Mouse (Mus musculus) heart, embryonic 16.5 days (tissue): ENCODE measurements around the gene Duxbl1. TPM values are rescaled to one million over a fixed set of nuclear protein-coding genes. Genes with fewer than 3 reads are reported as not detected.
"Not testable (repeated sequence)": the region's sequence is repeated elsewhere in the genome, so short reads cannot be mapped to it uniquely, and the experiment has no call there.

Experiments used
- ATAC-seq: fragments of 200-750 bp; cut with Nextera tagmentation; replicated peaks from 2 replicates; pipeline ENCODE4 v1.8.0; 2017; ENCODE audit warnings: moderate number of reproducible peaks; ENCODE audit not compliant: insufficient read depth, low FRiP score; ENCODE audit errors: extremely low read depth
- H3K27ac ChIP-seq: fragments of 300-500 bp; sonication (generic); 2 replicates; pipeline ENCODE4 v1.5.1; 2014; ENCODE audit warnings: mild to moderate bottlenecking, low read length, control low read depth, moderate library complexity
- H3K27me3 ChIP-seq: fragments of 300-500 bp; sonication (generic); 2 replicates; pipeline ENCODE4 v1.6.1; 2014; ENCODE audit warnings: low read length, mixed read lengths; ENCODE audit not compliant: control insufficient read depth, insufficient read depth
- H3K36me3 ChIP-seq: fragments of 300-500 bp; sonication (generic); 2 replicates; pipeline ENCODE4 v1.6.1; 2014; ENCODE audit not compliant: control insufficient read depth, insufficient read depth
- H3K4me1 ChIP-seq: fragments of 300-500 bp; sonication (generic); 2 replicates; pipeline ENCODE4 v1.6.1; 2014; ENCODE audit warnings: low read length, mixed read lengths; ENCODE audit not compliant: control insufficient read depth, insufficient read depth
- H3K4me2 ChIP-seq: fragments of 300-500 bp; sonication (generic); 2 replicates; pipeline ENCODE4 v1.6.1; 2014; ENCODE audit warnings: low read depth, mild to moderate bottlenecking, control low read depth, low read length
- H3K4me3 ChIP-seq: fragments of 300-500 bp; sonication (generic); 2 replicates; pipeline ENCODE4 v1.5.1; 2014; ENCODE audit warnings: mild to moderate bottlenecking, control low read depth, low read length
- H3K9ac ChIP-seq: fragments of 300-500 bp; sonication (generic); 2 replicates; pipeline ENCODE4 v1.6.1; 2014; ENCODE audit warnings: low read length, control low read depth
- H3K9me3 ChIP-seq: fragments of 300-500 bp; sonication (generic); replicated peaks from 2 replicates; pipeline ENCODE4 v1.6.1; 2016; ENCODE audit warnings: low read length; ENCODE audit not compliant: control insufficient read depth
- WGBS: fragments of 180-500 bp; shearing (Covaris S2); extraction: QIAGEN DNeasy Blood & Tissue Kit; methylation state at CpG from one replicate; pipeline ENCODE4 v1.1.7; 2014; 5-methylcytosine and 5-hydroxymethylcytosine counted together
- polyA plus RNA-seq: library from polyadenylated mRNA; unstranded; fragments of >200 nt; fragmentation: Nextera tagmentation; extraction: Ambion mirVana; gene quantifications from 2 replicates; pipeline ENCODE4 v1.2.1, GENCODE M21; 2015

The Duxbl1 gene
- polyA plus RNA-seq: 0.35 and 0.45 TPM in 2 replicates

- Histone ChIP-seq H3K4me3 (peak within 1 kb of the TSS; percentile 34; the same call in 1 of the 2 replicates), H3K4me2 (peak within 1 kb of the TSS; percentile 56), H3K27ac (peak within 1 kb of the TSS; percentile 72; the same call in 1 of the 2 replicates)
- WGBS: no CpG with 5 or more reads among the region's 25 CpGs
- ATAC-seq: peak; percentile 60
- not testable (repeated sequence) for H3K9me3 ChIP-seq, H3K4me1 ChIP-seq, H3K27me3 ChIP-seq, H3K9ac ChIP-seq, H3K36me3 ChIP-seq
Observed at GRCm38 (mm10) chr14:25978371-25979241, at the start of gene Duxbl1. Gene Duxbl1 (plus strand): TSS chr14:25978577.

- not testable (repeated sequence) for ATAC-seq, H3K4me1 ChIP-seq, H3K27ac ChIP-seq, H3K27me3 ChIP-seq, H3K9me3 ChIP-seq, H3K9ac ChIP-seq, H3K36me3 ChIP-seq, H3K4me2 ChIP-seq, H3K4me3 ChIP-seq
- WGBS: no CpG with 5 or more reads among the region's 5 CpGs
Observed at GRCm38 (mm10) chr14:25936867-25937630, 41.3 kb upstream of the Duxbl1 start.

- not testable (repeated sequence) for H3K9ac ChIP-seq, H3K4me1 ChIP-seq, H3K27ac ChIP-seq, H3K4me2 ChIP-seq, H3K4me3 ChIP-seq, H3K27me3 ChIP-seq, H3K36me3 ChIP-seq, H3K9me3 ChIP-seq, ATAC-seq
- no CpG with 5 or more reads among the region's 8 CpGs for WGBS
Observed at GRCm38 (mm10) chr14:25938004-25938403, 40.4 kb upstream of the Duxbl1 start, which contains the start of gene Cphx1. Gene Cphx1 (plus strand): TSS chr14:25938304.

DNA sequence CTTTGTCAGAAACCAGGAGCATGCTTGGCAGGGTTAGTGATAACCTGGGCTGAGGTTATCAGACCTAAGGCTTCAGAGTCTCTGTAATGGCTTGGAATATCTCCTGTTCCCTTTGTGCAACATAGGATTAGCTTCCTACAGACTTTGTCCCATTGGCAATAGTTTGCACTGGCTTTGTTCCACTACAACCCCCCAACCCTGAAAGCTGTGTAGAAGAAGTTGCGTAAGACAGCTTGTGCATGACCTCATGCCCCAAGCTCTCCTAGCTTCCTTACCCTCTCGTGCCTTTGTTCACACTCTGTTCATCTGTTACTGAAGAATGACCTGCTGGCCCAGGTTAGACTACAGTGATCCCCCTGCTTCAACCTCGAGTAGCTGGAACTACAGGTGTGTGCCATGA is 20.5 kb upstream of the Duxbl1 start:
- H3K4me1 ChIP-seq, H3K4me2 ChIP-seq, H3K36me3 ChIP-seq, H3K4me3 ChIP-seq, ATAC-seq, H3K27ac ChIP-seq, H3K9ac ChIP-seq, H3K9me3 ChIP-seq, H3K27me3 ChIP-seq: not testable (repeated sequence)
- WGBS: no CpG with 5 or more reads among the region's 3 CpGs

GRCm38 (mm10) chr14:25979242-25979941 is 1.0 kb downstream of the Duxbl1 start:
- H3K4me1 ChIP-seq, H3K36me3 ChIP-seq, H3K27me3 ChIP-seq, H3K9ac ChIP-seq, H3K9me3 ChIP-seq, ATAC-seq: not testable (repeated sequence)
- 3% methylated on average over 7 of the region's 13 CpGs for WGBS
- peak overlapping the region; percentile 72; the same call in 1 of the 2 replicates for H3K27ac ChIP-seq
- peak overlapping the region; percentile 34; the same call in 1 of the 2 replicates for H3K4me3 ChIP-seq
- peak overlapping the region; percentile 56 for H3K4me2 ChIP-seq

DNA sequence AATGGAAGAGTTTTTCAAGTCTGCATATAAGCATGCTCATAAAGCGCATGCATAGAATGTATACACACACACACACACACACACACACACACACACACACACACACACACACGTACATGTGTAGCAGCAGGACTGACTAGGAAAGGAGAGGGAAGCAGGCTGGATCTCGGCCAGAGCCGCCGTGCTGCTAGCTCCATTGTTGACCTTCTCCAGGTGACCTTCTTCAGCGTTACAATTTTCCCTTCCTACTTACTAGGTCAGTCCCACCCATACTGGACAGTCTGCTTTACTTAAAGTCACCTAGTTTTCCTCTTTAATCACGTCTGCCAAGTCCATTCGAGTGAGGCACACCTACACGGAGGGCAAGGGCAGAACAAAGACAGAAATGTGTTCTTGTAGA is 3.5 kb downstream of the Duxbl1 start:
- H3K4me1 ChIP-seq, H3K36me3 ChIP-seq, H3K27ac ChIP-seq, H3K27me3 ChIP-seq, H3K9me3 ChIP-seq, H3K4me3 ChIP-seq, H3K9ac ChIP-seq, H3K4me2 ChIP-seq: not testable (repeated sequence)
- 0 out of 2 replicates have a peak, but pooled peaks have one; percentile 58 for ATAC-seq
- 24% methylated on average over 4 of the region's 9 CpGs for WGBS

GRCm38 (mm10) chr14:26007462-26007861 is 29.1 kb downstream of the Duxbl1 start:
- H3K4me2 ChIP-seq, H3K27me3 ChIP-seq, H3K4me1 ChIP-seq, ATAC-seq, H3K9me3 ChIP-seq, H3K9ac ChIP-seq, H3K4me3 ChIP-seq, H3K36me3 ChIP-seq, H3K27ac ChIP-seq: not testable (repeated sequence)
- whole genome bisulfite sequencing: no CpG with 5 or more reads among the region's 2 CpGs

- not testable (repeated sequence) for ATAC-seq, H3K4me2 ChIP-seq, H3K27ac ChIP-seq, H3K4me3 ChIP-seq, H3K27me3 ChIP-seq, H3K9me3 ChIP-seq, H3K9ac ChIP-seq, H3K4me1 ChIP-seq, H3K36me3 ChIP-seq
- no CpG with 5 or more reads among the region's 7 CpGs for WGBS
Observed at GRCm38 (mm10) chr14:26016414-26016813, 38.0 kb downstream of the Duxbl1 start.
